Mouse (Mus musculus): ENCODE results near the gene Wwtr1.

GRCm38 (mm10) chr3:57428682-57429464 lies 146.8 kb downstream of the Wwtr1 start:
- TF ChIP-seq POLR2A (IDR thresholded peaks at IDR 0.05; ENCODE audit: borderline replicate concordance, low read depth, low read length) (no peak), CTCF (IDR thresholded peaks at IDR 0.05; ENCODE audit: low read depth, low read length) (no peak)
